Mouse (Mus musculus): ENCODE measurements around the gene Vav2. TPM values are rescaled to one million over a fixed set of nuclear protein-coding genes. Genes with fewer than 3 reads are reported as not detected.

Gene Vav2
- total and polyA plus RNA-seq, 2 experiments from 2014 or later: 7.1 to 39.6 TPM

- Histone ChIP-seq H3K4me2 (ENCODE audit: low read depth) (no peak overlapping the region), H3K36me3 (ENCODE audit: insufficient read depth) (no peaks in the 10 kb centered on the region), H3K9me3 (ENCODE audit: low read length) (no peaks in the 10 kb centered on the region), H3K4me3 (ENCODE audit: low read depth, low read length) (no peak overlapping the region), H3K27me3 (ENCODE audit: insufficient read depth, low read length) (no peaks in the 10 kb centered on the region), H3K9ac (no peak overlapping the region), H3K27ac (ENCODE audit: low read depth, low read length) (no peak overlapping the region), H3K4me1 (ENCODE audit: insufficient read depth) (peaks cover 33% of the 10 kb centered on the region)
- TF ChIP-seq CTCF (IDR thresholded peaks at IDR 0.05; ENCODE audit: low read depth): no peak
- WGBS: 94% methylated on average over 6 of the region's 6 CpGs
- ATAC-seq: no peak
- no peak for DNase-seq
Measured at GRCm38 (mm10) chr2:27410518-27411140, 16.2 kb downstream of the Vav2 start.

GRCm38 (mm10) chr2:27408194-27408593 lies 18.6 kb downstream of the Vav2 start:
- H3K27ac ChIP-seq (ENCODE audit: low read depth, low read length): no peak overlapping the region
- H3K9me3 ChIP-seq (ENCODE audit: low read length): no peaks in the 10 kb centered on the region
- H3K27me3 ChIP-seq (ENCODE audit: insufficient read depth, low read length): no peaks in the 10 kb centered on the region
- H3K4me3 ChIP-seq (ENCODE audit: low read depth, low read length): no peak overlapping the region
- 76% methylated on average over 3 of the region's 3 CpGs for WGBS
- ATAC-seq: no peak
- H3K36me3 ChIP-seq (ENCODE audit: insufficient read depth): no peaks in the 10 kb centered on the region
- H3K4me1 ChIP-seq (ENCODE audit: insufficient read depth): peaks cover 19% of the 10 kb centered on the region
- no peak overlapping the region for H3K9ac ChIP-seq
- no peak for TF ChIP-seq CTCF (IDR thresholded peaks at IDR 0.05; ENCODE audit: low read depth)
- H3K4me2 ChIP-seq (ENCODE audit: low read depth): no peak overlapping the region
- DNase-seq: no peak

GRCm38 (mm10) chr2:27406928-27407327 lies 19.9 kb downstream of the Vav2 start:
- Histone ChIP-seq H3K36me3 (ENCODE audit: insufficient read depth) (no peaks in the 10 kb centered on the region), H3K9me3 (ENCODE audit: low read length) (no peaks in the 10 kb centered on the region), H3K27me3 (ENCODE audit: insufficient read depth, low read length) (no peaks in the 10 kb centered on the region), H3K27ac (ENCODE audit: low read depth, low read length) (no peak overlapping the region), H3K4me3 (ENCODE audit: low read depth, low read length) (no peak overlapping the region), H3K4me2 (ENCODE audit: low read depth) (no peak overlapping the region), H3K9ac (no peak overlapping the region), H3K4me1 (ENCODE audit: insufficient read depth) (peaks cover 11% of the 10 kb centered on the region; the same call in 1 of the 2 replicates)
- no peak for DNase-seq
- WGBS: 86% methylated on average over 5 of the region's 5 CpGs
- no peak for TF ChIP-seq CTCF (IDR thresholded peaks at IDR 0.05; ENCODE audit: low read depth)
- ATAC-seq: no peak

- H3K9me3 ChIP-seq (ENCODE audit: low read length): no peaks in the 10 kb centered on the region
- no peaks in the 10 kb centered on the region for H3K4me1 ChIP-seq (ENCODE audit: insufficient read depth)
- no peak overlapping the region for H3K27ac ChIP-seq (ENCODE audit: low read depth, low read length)
- 70% methylated on average over 5 of the region's 5 CpGs for WGBS
- no peak for TF ChIP-seq CTCF (IDR thresholded peaks at IDR 0.05; ENCODE audit: low read depth)
- H3K36me3 ChIP-seq (ENCODE audit: insufficient read depth): no peaks in the 10 kb centered on the region
- ATAC-seq (no peak), DNase-seq (no peak)
- no peaks in the 10 kb centered on the region for H3K27me3 ChIP-seq (ENCODE audit: insufficient read depth, low read length)
- no peak overlapping the region for H3K4me3 ChIP-seq (ENCODE audit: low read depth, low read length)
- H3K4me2 ChIP-seq (ENCODE audit: low read depth): no peak overlapping the region
- no peak overlapping the region for H3K9ac ChIP-seq
Measured at GRCm38 (mm10) chr2:27405094-27405884, 21.5 kb downstream of the Vav2 start.

GRCm38 (mm10) chr2:27404375-27405093 lies 22.3 kb downstream of the Vav2 start:
- TF ChIP-seq CTCF (IDR thresholded peaks at IDR 0.05; ENCODE audit: low read depth): no peak
- no peaks in the 10 kb centered on the region for H3K4me1 ChIP-seq (ENCODE audit: insufficient read depth)
- no peaks in the 10 kb centered on the region for H3K36me3 ChIP-seq (ENCODE audit: insufficient read depth)
- H3K27me3 ChIP-seq (ENCODE audit: insufficient read depth, low read length): no peaks in the 10 kb centered on the region
- ATAC-seq (no peak), DNase-seq (no peak)
- 64% methylated on average over 6 of the region's 6 CpGs for WGBS
- no peak overlapping the region for H3K9ac ChIP-seq
- no peak overlapping the region for H3K4me2 ChIP-seq (ENCODE audit: low read depth)
- H3K4me3 ChIP-seq (ENCODE audit: low read depth, low read length): no peak overlapping the region
- H3K9me3 ChIP-seq (ENCODE audit: low read length): no peaks in the 10 kb centered on the region
- H3K27ac ChIP-seq (ENCODE audit: low read depth, low read length): no peak overlapping the region

- Histone ChIP-seq H3K36me3 (ENCODE audit: insufficient read depth) (no peaks in the 10 kb centered on the region), H3K4me3 (ENCODE audit: low read depth, low read length) (no peak overlapping the region), H3K9ac (no peak overlapping the region), H3K27me3 (ENCODE audit: insufficient read depth, low read length) (no peaks in the 10 kb centered on the region), H3K27ac (ENCODE audit: low read depth, low read length) (no peak overlapping the region), H3K9me3 (ENCODE audit: low read length) (no peaks in the 10 kb centered on the region), H3K4me2 (ENCODE audit: low read depth) (no peak overlapping the region), H3K4me1 (ENCODE audit: insufficient read depth) (peaks cover 4% of the 10 kb centered on the region)
- TF ChIP-seq CTCF (IDR thresholded peaks at IDR 0.05; ENCODE audit: low read depth): no peak
- no peak for ATAC-seq
- 86% methylated on average over 2 of the region's 2 CpGs for WGBS
- no peak for DNase-seq
Measured at GRCm38 (mm10) chr2:27401544-27401943, 25.3 kb downstream of the Vav2 start.

- Histone ChIP-seq H3K4me3 (ENCODE audit: low read depth, low read length) (no peak overlapping the region), H3K4me2 (ENCODE audit: low read depth) (no peak overlapping the region), H3K9me3 (ENCODE audit: low read length) (no peaks in the 10 kb centered on the region), H3K4me1 (ENCODE audit: insufficient read depth) (peaks cover 15% of the 10 kb centered on the region), H3K9ac (no peak overlapping the region), H3K27ac (ENCODE audit: low read depth, low read length) (no peak overlapping the region), H3K36me3 (ENCODE audit: insufficient read depth) (no peaks in the 10 kb centered on the region), H3K27me3 (ENCODE audit: insufficient read depth, low read length) (no peaks in the 10 kb centered on the region)
- DNase-seq: no peak
- no peak for TF ChIP-seq CTCF (IDR thresholded peaks at IDR 0.05; ENCODE audit: low read depth)
- 84% methylated on average over 2 of the region's 2 CpGs for WGBS
- no peak for ATAC-seq
Measured at GRCm38 (mm10) chr2:27400083-27400482, 26.8 kb downstream of the Vav2 start.

Measured in forebrain, postnatal 0 days (tissue).